Mouse (Mus musculus): Measurements from ENCODE around the gene Nlgn3.

DNA sequence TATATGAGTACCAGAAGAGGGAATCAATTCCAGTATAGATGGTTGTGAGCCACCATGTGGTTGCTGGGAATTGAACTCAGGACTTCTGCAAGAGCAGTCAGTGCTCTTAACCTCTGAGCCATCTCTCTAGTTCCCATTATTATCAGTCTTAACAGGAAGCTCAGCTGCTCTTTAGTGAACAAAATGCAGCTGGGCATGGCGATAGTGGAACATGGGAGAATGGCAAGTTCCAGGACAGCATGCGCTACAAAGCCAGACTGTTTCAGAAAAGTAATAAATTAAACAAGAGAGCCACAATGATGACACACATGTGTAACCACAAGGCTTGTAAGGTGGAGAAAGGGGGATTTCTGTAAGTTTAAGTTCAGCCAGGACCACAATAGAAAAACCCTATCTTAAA is 46.5 kb downstream of the Nlgn3 start:
- TF ChIP-seq CTCF (IDR thresholded peaks at IDR 0.05; ENCODE audit: insufficient read depth, low read depth, low read length) (no peak), POLR2A (IDR thresholded peaks at IDR 0.05; ENCODE audit: insufficient read depth, low read depth, low read length) (no peak)
